Mouse (Mus musculus) right cerebral cortex, postnatal 36 days (tissue): ENCODE data around the gene Ccdc12.

ENCODE experiments used
- DNase-seq, 2 experiments: peaks; one replicate each; pipeline ENCODE4 v3.0.0; 2022; ENCODE audit warnings: low spot score in 2 of 2, mixed read lengths in 1 of 2

Ccdc12 gene

GRCm38 (mm10) chr9:110656249-110657221, at the start of gene Ccdc12:
Gene Ccdc12, plus strand, starts transcription at chr9:110656503.
- DNase-seq = peak; percentile 93 to 95

GRCm38 (mm10) chr9:110611471-110611870, 44.8 kb upstream of the Ccdc12 start:
- no peak for DNase-seq

GRCm38 (mm10) chr9:110617081-110617480, 39.2 kb upstream of the Ccdc12 start:
- no peak for DNase-seq

GRCm38 (mm10) chr9:110620180-110620579, 36.1 kb upstream of the Ccdc12 start:
- no peak for DNase-seq

- no peak for DNase-seq
Observed at GRCm38 (mm10) chr9:110620685-110621084, 35.6 kb upstream of the Ccdc12 start.

- DNase-seq = no peak
Observed at GRCm38 (mm10) chr9:110622621-110623219, 33.6 kb upstream of the Ccdc12 start.

- DNase-seq = no peak
Observed at GRCm38 (mm10) chr9:110623416-110624195, 32.7 kb upstream of the Ccdc12 start.

- peak; percentile 82 to 86 for DNase-seq
Observed at GRCm38 (mm10) chr9:110624361-110625166, 31.7 kb upstream of the Ccdc12 start, which contains the start of gene Nradd. Gene Nradd, minus strand, starts transcription at chr9:110624452.

GRCm38 (mm10) chr9:110625350-110625908, 30.9 kb upstream of the Ccdc12 start:
- DNase-seq = no peak

- no peak for DNase-seq
Observed at GRCm38 (mm10) chr9:110630171-110630570, 26.1 kb upstream of the Ccdc12 start.

GRCm38 (mm10) chr9:110631191-110631590, 25.1 kb upstream of the Ccdc12 start:
- DNase-seq = no peak

GRCm38 (mm10) chr9:110631651-110632275, 24.5 kb upstream of the Ccdc12 start:
- no peak for DNase-seq

- DNase-seq = no peak
Observed at GRCm38 (mm10) chr9:110632671-110633070, 23.6 kb upstream of the Ccdc12 start.

- DNase-seq = no peak
Observed at GRCm38 (mm10) chr9:110633882-110634281, 22.4 kb upstream of the Ccdc12 start.

- DNase-seq = peak; percentile 70 to 82
Observed at GRCm38 (mm10) chr9:110635225-110635624, 21.1 kb upstream of the Ccdc12 start.

- DNase-seq = no peak
Observed at GRCm38 (mm10) chr9:110638611-110639021, 17.7 kb upstream of the Ccdc12 start.

GRCm38 (mm10) chr9:110641006-110641405, 15.3 kb upstream of the Ccdc12 start:
- no peak for DNase-seq

- no peak for DNase-seq
Observed at GRCm38 (mm10) chr9:110642812-110643524, 13.3 kb upstream of the Ccdc12 start.

- DNase-seq = no peak
Observed at GRCm38 (mm10) chr9:110643787-110644186, 12.5 kb upstream of the Ccdc12 start.

- no peak for DNase-seq
Observed at GRCm38 (mm10) chr9:110644295-110644694, 12.0 kb upstream of the Ccdc12 start.
